Mouse (Mus musculus) heart, embryonic 14.5 days (tissue): ENCODE results near the gene AY358078. TPM values are rescaled to one million over a fixed set of nuclear protein-coding genes. Genes with fewer than 3 reads are reported as not detected.

Experiments
- microRNA-seq: library from miRNA; unstranded; fragments of <30 nt; microRNA quantifications from one replicate; pipeline ENCODE4, GENCODE M21; 2016
- polyA plus RNA-seq: library from polyadenylated mRNA; unstranded; fragments of >200 nt; fragmentation: Nextera tagmentation; extraction: Ambion mirVana; gene quantifications from 2 replicates; pipeline ENCODE4 v1.2.1, GENCODE M21; 2014

AY358078 gene
- polyA plus RNA-seq, 1 experiment from 2014 or later, result not detected

Small RNAs within 50 kb of the gene (microRNA-seq; reads per million reads assigned to microRNA genes)
- gene Gm27375, result not detected

Other genes starting within 250 kb of the AY358078 start
- 0.16 TPM in 1 of 2 replicates, not detected in the other for gene Gm5622, start 247.3 kb upstream of the AY358078 start, polyA plus RNA-seq
- not detected in 2 replicates for gene Gm17175, start 226.0 kb upstream of the AY358078 start, polyA plus RNA-seq
- gene Gm17174, start 207.9 kb upstream of the AY358078 start, polyA plus RNA-seq, result not detected in 2 replicates
- gene Gm17078, start 188.7 kb upstream of the AY358078 start, polyA plus RNA-seq, result not detected in 2 replicates
- gene Gm4181, start 164.4 kb upstream of the AY358078 start, polyA plus RNA-seq, result not detected in 2 replicates
- gene Gm17079, start 104.6 kb upstream of the AY358078 start, polyA plus RNA-seq, result not detected in 2 replicates
- not detected in 2 replicates for gene Gm5800, start 82.9 kb upstream of the AY358078 start, polyA plus RNA-seq
- gene Ang4, start 26.5 kb upstream of the AY358078 start, polyA plus RNA-seq, result not detected in 2 replicates
- gene Ear6, start 53.7 kb downstream of the AY358078 start, polyA plus RNA-seq, result not detected in 2 replicates
- gene Mettl17, start 84.8 kb downstream of the AY358078 start, polyA plus RNA-seq, result 49.6 and 49.8 TPM in 2 replicates
- 0.20 and 0.23 TPM in 2 replicates for gene Slc39a2, start 92.8 kb downstream of the AY358078 start, polyA plus RNA-seq
- 235 and 269 TPM in 2 replicates for gene Ndrg2, start 114.1 kb downstream of the AY358078 start, polyA plus RNA-seq
- not detected in 2 replicates for gene Tppp2, start 118.4 kb downstream of the AY358078 start, polyA plus RNA-seq
- not detected in 2 replicates for gene Rnase13, start 122.7 kb downstream of the AY358078 start, polyA plus RNA-seq
- gene Arhgef40, start 184.7 kb downstream of the AY358078 start, polyA plus RNA-seq, result 50.6 and 59.6 TPM in 2 replicates
- gene Tmem253, start 215.6 kb downstream of the AY358078 start, polyA plus RNA-seq, result 1.2 and 1.5 TPM in 2 replicates
- gene Zfp219, start 220.7 kb downstream of the AY358078 start, polyA plus RNA-seq, result 19.2 and 19.9 TPM in 2 replicates
- 0.19 TPM in 1 of 2 replicates, not detected in the other for gene Olfr221, start 242.4 kb downstream of the AY358078 start, polyA plus RNA-seq